Mouse (Mus musculus) urinary bladder, postnatal 14 days (tissue): ENCODE measurements around the gene Bmp2k.
"Not testable (repeated sequence)": the region's sequence is repeated elsewhere in the genome, so short reads cannot be mapped to it uniquely, and the experiment has no call there.

Source experiments
- DNase-seq: peaks from one replicate; pipeline ENCODE4 v3.0.0; 2021; ENCODE audit warnings: low spot score

The Bmp2k gene

GRCm38 (mm10) chr5:97002336-97002735 is 4.8 kb downstream of the Bmp2k start:
- DNase-seq, result no peak

- no peak for DNase-seq
Observed at GRCm38 (mm10) chr5:97002937-97003336, 5.4 kb downstream of the Bmp2k start.

- DNase-seq, result no peak
Observed at GRCm38 (mm10) chr5:97004178-97005030, 6.9 kb downstream of the Bmp2k start.

DNA sequence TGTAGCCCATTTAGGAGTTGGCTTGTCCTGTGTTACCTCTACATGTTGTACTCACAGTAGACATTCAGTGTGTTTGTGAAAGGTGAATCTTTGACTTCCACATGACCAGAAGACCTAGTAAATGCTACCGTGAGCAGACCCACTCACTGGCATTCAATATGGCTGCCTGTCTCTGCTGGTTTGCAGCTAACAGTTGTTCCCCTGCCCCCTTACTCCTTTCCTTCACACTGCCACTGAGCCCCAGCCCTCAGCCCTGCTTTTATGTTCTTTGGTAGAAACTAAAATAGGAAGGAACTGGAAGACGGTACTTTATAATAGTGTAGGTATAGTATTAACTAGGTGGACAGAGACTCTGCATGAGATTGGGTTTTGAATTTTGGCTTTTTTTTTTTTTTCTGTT is 8.4 kb downstream of the Bmp2k start:
- no peak for DNase-seq

GRCm38 (mm10) chr5:97006929-97007328 is 9.4 kb downstream of the Bmp2k start:
- DNase-seq, result no peak

GRCm38 (mm10) chr5:97007496-97007895 is 10.0 kb downstream of the Bmp2k start:
- DNase-seq, result no peak

- DNase-seq, result not testable (repeated sequence)
Observed at GRCm38 (mm10) chr5:97009140-97009539, 11.7 kb downstream of the Bmp2k start.

DNA sequence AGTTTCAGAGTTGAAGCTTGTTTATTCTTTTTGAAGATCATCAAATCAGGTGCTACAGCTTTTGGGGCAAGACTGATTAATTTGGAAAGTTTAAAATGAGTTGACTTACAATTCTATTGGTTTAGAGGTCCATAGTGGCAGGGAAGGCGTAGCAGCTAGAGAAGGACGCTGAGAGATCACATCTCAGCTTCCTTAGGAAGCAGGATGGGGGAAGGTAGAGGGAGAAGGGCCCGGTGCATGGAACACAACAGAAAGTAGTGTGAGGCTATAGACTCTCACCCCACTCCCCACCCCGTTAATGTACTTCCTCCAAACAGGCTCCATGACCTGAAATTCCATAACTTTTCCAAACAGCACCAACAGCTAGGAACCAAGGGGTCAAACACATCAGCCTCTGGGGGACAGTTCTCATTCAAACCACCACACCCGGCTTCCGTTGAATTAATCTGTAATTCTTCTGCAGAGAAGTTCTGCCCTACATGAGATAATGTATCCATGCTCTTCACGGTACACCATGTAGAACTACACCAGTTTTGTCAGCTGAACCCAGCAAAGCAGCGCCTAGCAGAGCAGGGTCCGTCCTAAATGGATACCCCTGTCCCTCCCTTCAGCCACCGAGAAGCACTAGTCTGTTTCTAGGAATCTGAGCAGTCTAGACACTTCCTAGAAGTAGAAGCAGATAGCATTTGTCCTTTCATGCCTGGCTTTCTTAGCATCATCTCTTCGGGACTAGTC is 12.3 kb downstream of the Bmp2k start:
- no peak for DNase-seq

- DNase-seq, result no peak
Observed at GRCm38 (mm10) chr5:97015781-97016508, 18.5 kb downstream of the Bmp2k start.

DNA sequence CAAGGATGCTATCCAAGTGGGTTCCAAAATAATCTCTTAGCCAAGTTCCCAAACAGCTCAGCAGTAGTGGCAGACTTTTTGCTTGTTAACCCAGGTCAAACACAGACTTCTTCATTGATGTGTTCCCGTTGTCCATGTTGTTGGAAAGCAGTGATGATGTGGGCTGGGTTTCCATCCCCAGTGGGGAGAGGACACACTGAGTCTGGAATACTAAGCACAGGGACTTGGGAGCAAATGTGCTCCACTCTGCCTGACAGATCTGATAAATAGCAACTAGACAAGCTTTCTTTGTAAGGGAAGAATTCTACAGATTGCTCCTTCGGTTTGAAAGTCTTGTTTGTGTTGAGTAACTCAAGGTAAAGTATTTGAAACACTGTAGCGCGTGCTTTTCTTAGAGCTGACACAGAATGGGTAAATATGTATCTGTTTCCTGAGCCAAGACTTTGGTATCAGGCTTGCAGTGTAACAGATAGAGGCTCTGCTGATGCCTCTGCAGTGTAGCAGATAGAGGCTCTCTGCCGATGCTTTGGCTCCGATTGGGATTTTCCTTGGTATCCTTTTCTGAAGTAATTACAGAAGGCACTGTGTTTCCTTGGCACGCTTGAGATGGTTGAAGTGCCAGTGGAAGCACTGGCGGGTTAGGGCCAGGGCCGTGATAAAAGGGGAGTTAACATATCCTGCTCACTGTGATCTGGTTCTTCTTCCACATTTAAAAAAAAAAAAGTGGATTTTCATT is 19.5 kb downstream of the Bmp2k start:
- DNase-seq, result no peak

- no peak for DNase-seq
Observed at GRCm38 (mm10) chr5:97022305-97023278, 25.1 kb downstream of the Bmp2k start.

DNA sequence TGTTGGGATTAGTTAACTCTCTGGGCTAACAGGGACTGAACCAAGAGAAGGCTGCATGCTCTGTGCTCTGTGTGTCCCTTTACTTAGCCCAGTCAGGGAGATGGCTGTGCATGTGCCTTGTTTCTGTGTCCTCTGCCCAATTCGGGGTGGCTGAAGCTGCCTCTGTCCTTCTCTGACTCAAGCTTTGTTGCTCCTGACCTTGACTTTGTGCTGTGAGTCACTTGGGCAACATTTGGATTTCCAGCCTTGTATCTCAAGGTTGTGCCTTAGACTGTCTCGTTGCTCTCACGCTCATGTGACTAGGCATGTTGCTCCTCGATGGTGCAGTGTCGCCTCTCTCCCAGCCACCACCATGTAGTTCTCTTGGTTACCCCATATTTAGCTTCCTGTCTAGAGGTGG is 27.3 kb downstream of the Bmp2k start:
- DNase-seq, result no peak

GRCm38 (mm10) chr5:97025650-97026049 is 28.2 kb downstream of the Bmp2k start:
- no peak for DNase-seq

DNA sequence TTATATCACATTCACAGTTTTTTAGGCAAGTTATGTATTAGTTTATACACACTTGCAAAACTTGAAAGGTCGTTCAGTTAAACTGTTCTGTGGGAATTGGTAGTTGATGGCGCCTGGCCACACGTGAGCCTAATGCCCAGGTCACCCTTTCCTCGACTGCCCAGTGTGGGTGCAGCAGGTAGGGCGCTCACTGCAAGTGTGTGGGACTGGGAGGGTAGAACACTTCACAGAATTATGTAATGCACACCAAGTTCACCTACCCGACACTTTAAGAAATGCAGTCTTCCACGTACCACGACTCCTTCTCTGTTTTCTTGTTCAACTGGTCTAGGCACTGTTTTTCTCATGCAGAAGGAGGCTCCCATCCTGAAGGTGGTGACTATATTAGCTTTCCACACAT is 30.5 kb downstream of the Bmp2k start:
- DNase-seq, result no peak

DNA sequence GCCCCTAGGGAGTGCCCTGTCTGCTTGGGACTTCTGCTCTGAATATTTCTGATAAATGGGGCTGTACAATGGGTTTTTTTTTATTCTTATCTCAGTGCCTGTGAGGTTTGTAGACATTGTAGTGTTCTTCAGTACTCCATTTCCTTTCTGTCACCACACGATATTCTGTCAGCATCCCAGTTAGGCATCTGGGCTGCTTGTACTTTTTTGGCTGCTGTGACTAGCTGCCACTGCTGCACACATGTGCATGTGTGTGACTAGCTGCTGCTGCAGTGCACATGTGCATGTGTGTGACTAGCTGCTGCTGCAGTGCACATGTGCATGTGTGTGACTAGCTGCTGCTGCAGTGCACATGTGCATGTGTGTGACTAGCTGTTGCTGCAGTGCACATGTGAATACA is 31.4 kb downstream of the Bmp2k start:
- not testable (repeated sequence) for DNase-seq

GRCm38 (mm10) chr5:97031771-97032170 is 34.3 kb downstream of the Bmp2k start:
- no peak for DNase-seq

DNA sequence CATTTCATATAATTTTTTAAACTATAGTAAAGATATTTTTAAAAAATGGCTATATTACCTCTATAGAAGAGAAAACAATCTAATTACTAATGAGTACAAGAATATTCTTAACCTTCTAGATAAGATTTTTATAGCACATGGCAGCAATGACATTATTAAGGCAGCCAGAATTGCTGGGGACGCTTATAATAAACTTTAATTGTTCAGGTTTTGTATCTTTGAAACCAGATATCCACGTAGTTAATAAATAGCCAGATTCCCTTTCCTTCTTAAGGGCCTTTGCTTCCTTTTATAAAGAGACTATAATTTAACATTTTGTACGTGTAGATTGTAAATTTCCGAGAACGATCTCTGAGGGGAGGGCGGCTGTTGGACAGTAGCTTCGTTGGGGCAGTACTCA is 47.8 kb downstream of the Bmp2k start:
- no peak for DNase-seq

DNA sequence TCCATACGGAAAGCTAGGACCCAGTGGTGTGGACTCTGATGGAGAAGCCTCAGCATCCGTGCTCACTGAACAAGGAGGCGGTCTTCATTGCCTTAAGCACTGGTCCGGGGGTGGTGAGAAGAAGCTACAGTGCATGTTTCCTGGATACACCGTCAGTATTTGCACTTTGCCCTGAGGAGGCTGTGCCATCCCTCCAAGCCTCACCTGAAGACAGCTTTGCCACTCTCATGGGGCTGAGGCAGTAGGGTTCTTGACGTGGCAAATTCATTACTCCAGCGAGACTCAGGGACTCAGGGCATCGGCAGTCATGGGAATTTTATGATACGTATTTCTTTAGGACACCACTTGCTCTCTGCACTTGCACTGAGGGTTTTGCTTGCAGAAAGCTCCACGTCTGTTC is 49.2 kb downstream of the Bmp2k start:
- no peak for DNase-seq

GRCm38 (mm10) chr5:97048905-97049304 is 51.4 kb downstream of the Bmp2k start:
- no peak for DNase-seq

GRCm38 (mm10) chr5:97054166-97054565 is 56.7 kb downstream of the Bmp2k start:
- no peak for DNase-seq

DNA sequence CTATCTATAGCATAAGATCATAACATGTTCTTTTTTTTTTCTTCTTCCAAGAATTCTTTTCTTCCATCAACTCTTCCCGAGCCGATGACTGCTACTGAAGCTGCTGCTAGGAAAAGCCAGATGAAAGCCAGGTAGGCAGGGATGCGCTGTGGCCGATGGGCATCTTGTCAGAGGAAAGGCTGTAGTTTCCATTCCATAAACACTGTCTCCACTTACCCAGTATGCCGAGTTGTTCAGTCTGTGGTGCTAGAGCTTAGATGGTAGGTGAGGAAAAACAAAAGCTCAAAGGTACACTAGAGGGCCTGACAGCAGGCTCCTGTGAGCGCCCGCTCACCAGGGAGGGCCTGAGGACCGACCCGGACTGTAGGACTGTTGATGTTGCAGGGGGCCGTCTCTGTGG is 57.3 kb downstream of the Bmp2k start:
- DNase-seq, result no peak
